Mouse (Mus musculus) embryo, embryonic 10 days (tissue): ENCODE measurements at regions not wholly inside any gene's neighbourhood (a gene's known extent, or its start where the extent isn't known, plus 50 kb on each side); places are given as distances from the start of the nearest gene placed in this dataset.

Experiments
- DNase-seq: peaks from one replicate; pipeline ENCODE4 v3.0.0-alpha.2; 2015; ENCODE audit warnings: low spot score

GRCm38 (mm10) chr7:40751779-40752178 lies 146.3 kb upstream of the Vstm2b start:
- no peak for DNase-seq

- no peak for DNase-seq
Observed at GRCm38 (mm10) chr7:40752195-40752594, 145.9 kb upstream of the Vstm2b start.

- no peak for DNase-seq
Observed at GRCm38 (mm10) chr7:40753490-40753889, 144.6 kb upstream of the Vstm2b start.

- DNase-seq, result peak; percentile 73
Observed at GRCm38 (mm10) chr7:40762520-40762919, 135.6 kb upstream of the Vstm2b start.

DNA sequence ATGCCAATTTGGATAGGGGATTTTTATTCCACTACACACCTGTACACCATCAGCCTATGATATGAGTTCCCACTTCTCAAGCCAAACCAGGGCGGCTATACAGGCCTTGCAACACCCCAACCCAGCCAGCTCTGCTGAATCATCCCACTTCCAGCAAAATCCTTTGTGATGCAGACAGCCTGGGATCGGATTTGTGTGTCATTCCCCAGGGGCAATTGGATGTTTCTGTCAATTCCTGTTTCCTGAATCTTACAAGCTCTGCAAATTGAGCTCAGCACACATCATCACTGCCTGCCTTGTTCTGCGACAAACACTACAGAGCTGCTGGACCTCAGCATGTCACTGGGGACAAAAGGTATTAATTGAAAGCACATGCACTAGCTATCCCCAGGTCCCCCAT lies 132.0 kb upstream of the Vstm2b start:
- peak; percentile 9 for DNase-seq

DNA sequence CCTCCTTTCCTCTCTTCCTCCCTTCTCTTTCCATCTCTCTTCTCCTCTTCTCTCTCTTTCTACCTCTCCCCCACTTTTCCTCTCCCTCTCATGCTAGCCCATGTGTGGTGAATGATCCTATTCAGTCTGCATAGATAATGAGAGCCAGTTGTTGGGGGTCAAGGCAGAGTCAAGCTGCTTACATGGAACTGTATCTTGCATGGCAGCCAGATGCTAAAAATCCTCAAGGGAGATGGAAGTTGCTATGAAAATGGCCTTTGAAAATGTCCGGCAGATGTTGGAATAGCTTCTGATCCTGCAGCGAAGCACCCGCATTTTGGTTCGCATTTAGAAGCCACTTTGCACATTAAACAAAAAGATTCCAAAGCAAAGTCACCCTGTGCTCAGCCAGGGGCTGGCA lies 121.9 kb upstream of the Vstm2b start:
- DNase-seq, result peak; percentile 71

- DNase-seq, result no peak
Observed at GRCm38 (mm10) chr7:40784906-40785305, 113.2 kb upstream of the Vstm2b start.

GRCm38 (mm10) chr7:40786758-40787157 lies 111.4 kb upstream of the Vstm2b start:
- no peak for DNase-seq

DNA sequence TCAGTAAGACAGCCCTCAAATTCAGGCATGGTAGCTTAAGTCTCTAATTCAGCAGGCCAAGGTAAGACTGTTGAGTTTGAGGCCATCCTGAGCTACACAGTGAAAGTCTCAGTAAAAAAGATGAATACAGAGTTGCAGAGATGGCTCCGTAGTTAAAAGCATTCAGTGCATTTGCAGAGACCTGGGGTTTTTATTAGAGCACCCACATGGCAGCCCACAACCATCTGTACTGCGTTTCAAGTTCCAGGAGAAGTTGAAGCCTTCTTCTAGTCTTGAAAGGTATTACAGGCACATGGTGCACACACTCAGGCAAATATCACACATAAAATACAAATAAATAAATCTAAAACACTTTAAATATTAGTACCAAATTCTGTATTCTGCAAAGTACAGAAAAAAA lies 109.6 kb upstream of the Vstm2b start:
- no peak for DNase-seq

- no peak for DNase-seq
Observed at GRCm38 (mm10) chr7:40794458-40795207, 103.5 kb upstream of the Vstm2b start.

- DNase-seq, result no peak
Observed at GRCm38 (mm10) chr7:40799794-40800193, 98.3 kb upstream of the Vstm2b start.

- DNase-seq, result no peak
Observed at GRCm38 (mm10) chr7:40801291-40801690, 96.8 kb upstream of the Vstm2b start.

DNA sequence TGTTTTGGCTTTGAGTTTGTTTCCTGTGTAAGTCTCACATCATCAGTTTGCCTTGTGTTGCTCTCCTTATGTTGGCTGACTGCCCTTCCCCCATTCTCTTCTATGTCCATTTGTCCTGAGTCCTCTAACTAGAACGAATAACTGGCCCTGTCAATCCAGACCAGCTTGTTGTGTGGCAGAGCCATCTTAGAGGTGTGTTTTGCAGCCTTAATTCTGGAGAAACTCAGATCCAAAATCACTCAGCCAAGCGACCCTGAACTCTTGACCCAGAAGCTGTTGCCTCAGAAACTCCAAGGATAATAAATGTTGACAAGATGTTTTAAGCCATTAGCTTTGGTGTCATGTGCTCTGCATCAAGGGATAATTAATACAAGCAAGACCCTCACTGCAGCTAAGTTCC lies 92.9 kb upstream of the Vstm2b start:
- no peak for DNase-seq

GRCm38 (mm10) chr7:40805866-40806265 lies 92.3 kb upstream of the Vstm2b start:
- no peak for DNase-seq

DNA sequence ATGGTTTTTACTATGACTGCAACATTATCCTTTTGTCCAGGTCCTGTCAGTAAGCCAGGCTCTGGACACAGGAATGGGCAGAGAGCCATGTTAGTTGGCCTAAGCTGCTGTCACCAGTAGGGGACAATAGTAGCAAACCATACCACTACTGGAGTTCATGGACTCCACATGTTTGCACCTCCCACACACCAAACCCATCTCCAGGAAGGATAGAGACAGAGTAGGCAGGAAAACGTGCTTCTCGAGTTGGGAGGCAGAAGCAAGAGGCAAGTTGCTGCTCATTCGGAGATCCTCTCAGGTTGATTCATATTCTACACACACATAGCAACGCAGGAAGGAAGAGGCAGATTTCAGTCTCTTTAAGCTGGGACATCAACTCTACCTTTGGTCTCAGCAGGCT lies 85.2 kb upstream of the Vstm2b start:
- DNase-seq, result no peak

DNA sequence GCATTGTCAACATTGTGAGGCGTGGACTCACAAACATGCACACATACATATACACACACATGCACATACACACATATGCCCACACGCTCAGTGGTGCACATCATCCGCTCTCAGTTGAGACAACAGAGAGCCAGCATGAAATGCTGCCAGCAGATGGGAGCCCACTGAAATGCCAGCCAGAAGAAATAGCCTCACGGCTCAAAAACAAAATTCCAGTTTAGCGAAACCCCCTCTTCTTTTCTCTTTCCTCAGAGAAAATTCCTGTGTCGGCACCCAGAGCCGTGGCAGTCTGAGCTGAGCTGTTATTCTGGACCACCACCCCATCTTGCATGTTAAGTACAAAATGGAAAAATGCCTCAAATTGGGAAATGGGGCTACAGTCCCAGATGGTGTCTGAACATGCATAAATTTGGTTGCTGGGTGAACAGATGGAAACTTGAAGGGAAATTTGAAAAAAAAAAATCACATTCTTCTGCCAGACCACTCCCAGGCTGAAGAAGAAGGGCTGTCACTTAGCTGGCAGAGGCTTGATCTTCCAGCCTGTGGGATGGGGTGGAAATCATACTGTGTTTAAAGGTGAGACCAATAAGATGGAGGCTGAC lies 72.9 kb upstream of the Vstm2b start:
- no peak for DNase-seq

- DNase-seq, result no peak
Observed at GRCm38 (mm10) chr7:40829526-40829925, 68.6 kb upstream of the Vstm2b start.

GRCm38 (mm10) chr7:40831583-40831982 lies 66.5 kb upstream of the Vstm2b start:
- DNase-seq, result no peak

DNA sequence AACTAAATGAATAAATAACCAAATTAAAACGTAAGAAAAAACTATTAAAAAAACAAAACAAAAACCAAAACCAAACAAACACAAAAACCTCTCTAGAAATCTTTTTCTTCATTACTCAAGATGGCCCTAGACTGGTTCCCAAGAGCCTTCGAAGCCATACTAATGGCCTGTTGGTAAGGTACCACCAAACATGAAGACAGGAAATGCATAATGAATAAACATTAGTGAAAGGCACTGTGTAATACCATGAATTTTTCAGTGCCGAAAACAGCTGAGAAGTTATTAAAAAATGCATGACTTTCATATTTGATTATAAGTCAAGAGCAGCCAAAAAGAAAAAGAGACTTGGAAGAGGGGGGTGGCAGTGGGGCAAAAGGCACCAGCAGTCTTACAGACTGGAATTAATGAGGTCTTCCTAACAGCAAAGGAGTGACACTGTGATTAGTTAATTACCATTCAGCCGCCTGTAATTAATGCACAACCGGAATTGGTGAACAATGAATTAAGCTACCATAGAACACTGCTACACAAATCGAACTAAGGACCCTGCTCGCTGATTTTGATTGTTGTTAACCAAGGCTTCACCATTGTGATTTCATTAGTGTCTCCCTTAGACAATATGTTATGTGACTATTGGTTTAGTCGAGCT lies 55.7 kb upstream of the Vstm2b start:
- DNase-seq, result no peak

DNA sequence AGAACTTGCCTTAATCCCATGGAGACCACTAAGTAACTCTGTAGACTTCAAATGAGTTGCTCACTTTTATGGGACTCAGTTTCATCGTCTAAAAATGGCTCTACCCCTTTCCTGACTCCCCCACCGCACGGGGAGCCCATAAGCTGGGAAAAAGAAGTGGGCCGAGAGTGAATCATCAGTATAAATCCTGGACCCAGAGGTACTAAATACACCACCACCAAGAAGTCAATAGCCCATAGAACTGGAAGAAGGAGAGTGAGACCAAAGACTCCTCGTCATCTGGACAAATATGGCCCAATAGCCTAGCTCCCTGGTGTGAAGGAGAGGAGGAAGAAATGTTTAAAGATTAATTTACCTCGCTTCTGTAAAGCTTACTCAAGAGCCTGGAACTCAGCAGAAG lies 51.6 kb upstream of the Vstm2b start:
- DNase-seq, result no peak
